Mouse (Mus musculus) cerebellum, adult (tissue): ENCODE results near the gene Elp1.

Source experiments
- ATAC-seq: cut with Nextera tagmentation; 2 replicates; pipeline ENCODE4 v1.9.2; 2017; ENCODE audit warnings: mild to moderate bottlenecking, moderate library complexity, mixed read lengths; ENCODE audit not compliant: insufficient number of reproducible peaks, low FRiP score, low TSS enrichment

Gene Elp1

GRCm38 (mm10) chr4:56791373-56791772 is 10.8 kb downstream of the Elp1 start:
- no peak for ATAC-seq

- ATAC-seq = no peak
These were observed 31.1 kb downstream of the Elp1 start for GRCm38 (mm10) chr4:56771065-56771464.

- ATAC-seq = no peak
These were observed 33.2 kb downstream of the Elp1 start for GRCm38 (mm10) chr4:56768913-56769312.

- no peak for ATAC-seq
These were observed 34.3 kb downstream of the Elp1 start for GRCm38 (mm10) chr4:56767861-56768284.

- ATAC-seq = no peak
These were observed 44.4 kb downstream of the Elp1 start for GRCm38 (mm10) chr4:56757693-56758092.

GRCm38 (mm10) chr4:56756966-56757600 is 45.0 kb downstream of the Elp1 start:
- no peak for ATAC-seq

GRCm38 (mm10) chr4:56756021-56756420 is 46.1 kb downstream of the Elp1 start:
- no peak for ATAC-seq

- no peak for ATAC-seq
These were observed 54.7 kb downstream of the Elp1 start for GRCm38 (mm10) chr4:56747456-56747855.

- ATAC-seq = no peak
These were observed 55.8 kb downstream of the Elp1 start for GRCm38 (mm10) chr4:56746345-56746744.

- ATAC-seq = no peak
These were observed 58.6 kb downstream of the Elp1 start, which contains the start of gene Actl7a for GRCm38 (mm10) chr4:56743363-56744195. Actl7a (plus strand) TSS chr4:56743413.

GRCm38 (mm10) chr4:56742698-56743097 is 59.4 kb downstream of the Elp1 start:
- ATAC-seq = no peak

GRCm38 (mm10) chr4:56741041-56741493 is 61.1 kb downstream of the Elp1 start, which contains the start of gene Actl7b:
Actl7b (minus strand) TSS chr4:56741443.
- ATAC-seq = no peak

GRCm38 (mm10) chr4:56740611-56741010 is 61.5 kb downstream of the Elp1 start:
- ATAC-seq = no peak

GRCm38 (mm10) chr4:56740020-56740485 is 62.1 kb downstream of the Elp1 start, which contains the start of gene Gm26657:
Gm26657 (plus strand) TSS chr4:56740070.
- ATAC-seq = no peak

- no peak for ATAC-seq
These were observed 76.3 kb downstream of the Elp1 start for GRCm38 (mm10) chr4:56725839-56726238.

GRCm38 (mm10) chr4:56723237-56723636 is 78.9 kb downstream of the Elp1 start:
- ATAC-seq = no peak

GRCm38 (mm10) chr4:56722346-56722745 is 79.8 kb downstream of the Elp1 start:
- no peak for ATAC-seq

- no peak for ATAC-seq
These were observed 80.7 kb downstream of the Elp1 start for GRCm38 (mm10) chr4:56721469-56721868.

- ATAC-seq = no peak
These were observed 81.7 kb downstream of the Elp1 start for GRCm38 (mm10) chr4:56720403-56720802.

- no peak for ATAC-seq
These were observed 82.7 kb downstream of the Elp1 start for GRCm38 (mm10) chr4:56719456-56719855.
